Mouse (Mus musculus) urinary bladder, postnatal 25 days (tissue): Measurements from ENCODE around the gene Mex3b.

ENCODE experiments used
- DNase-seq: peaks from one replicate; pipeline ENCODE4 v3.0.0; 2022; ENCODE audit warnings: low spot score

The Mex3b gene

GRCm38 (mm10) chr7:82866486-82867270, 455 bp upstream of the Mex3b start:
- peak; percentile 71 for DNase-seq

DNA sequence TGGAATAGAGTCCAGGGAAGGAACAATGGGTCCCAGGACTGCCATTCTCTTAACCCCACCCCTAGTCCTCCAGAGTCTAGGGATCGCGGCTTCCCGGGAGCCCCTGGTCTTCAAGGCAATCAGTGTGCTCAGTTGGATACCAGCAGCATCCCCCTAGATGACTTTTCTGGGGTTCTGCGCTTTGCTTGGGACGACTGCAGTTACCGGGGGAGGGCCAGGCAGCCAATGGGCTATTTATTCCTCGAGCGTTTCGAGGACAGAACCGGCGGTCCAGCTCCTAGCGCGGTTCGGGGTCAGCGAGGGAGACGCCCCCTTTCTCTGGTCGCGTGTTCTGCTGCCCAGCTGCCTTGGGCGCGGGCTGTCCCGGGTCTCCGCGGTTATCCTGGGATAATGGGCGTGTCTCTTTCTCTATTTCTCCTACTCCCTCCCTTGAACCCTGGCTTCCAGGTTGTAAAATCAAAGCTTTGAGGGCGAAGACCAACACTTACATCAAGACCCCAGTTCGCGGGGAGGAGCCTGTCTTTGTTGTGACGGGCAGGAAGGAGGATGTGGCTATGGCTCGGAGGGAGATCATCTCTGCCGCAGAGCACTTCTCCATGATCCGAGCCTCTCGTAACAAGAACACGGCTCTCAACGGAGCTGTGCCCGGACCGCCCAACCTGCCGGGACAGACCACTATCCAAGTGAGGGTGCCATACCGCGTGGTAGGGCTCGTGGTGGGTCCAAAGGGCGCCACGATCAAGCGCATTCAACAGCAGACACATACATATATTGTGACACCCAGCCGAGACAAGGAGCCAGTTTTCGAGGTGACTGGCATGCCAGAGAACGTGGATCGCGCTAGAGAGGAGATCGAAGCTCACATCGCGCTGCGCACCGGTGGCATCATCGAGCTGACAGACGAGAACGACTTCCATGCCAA, 1.4 kb downstream of the Mex3b start:
- DNase-seq = peak; percentile 13

- peak; percentile 7 for DNase-seq
Observed at GRCm38 (mm10) chr7:82869231-82870147, 2.4 kb downstream of the Mex3b start.

- DNase-seq = no peak
Observed at GRCm38 (mm10) chr7:82870148-82870513, 3.0 kb downstream of the Mex3b start.

DNA sequence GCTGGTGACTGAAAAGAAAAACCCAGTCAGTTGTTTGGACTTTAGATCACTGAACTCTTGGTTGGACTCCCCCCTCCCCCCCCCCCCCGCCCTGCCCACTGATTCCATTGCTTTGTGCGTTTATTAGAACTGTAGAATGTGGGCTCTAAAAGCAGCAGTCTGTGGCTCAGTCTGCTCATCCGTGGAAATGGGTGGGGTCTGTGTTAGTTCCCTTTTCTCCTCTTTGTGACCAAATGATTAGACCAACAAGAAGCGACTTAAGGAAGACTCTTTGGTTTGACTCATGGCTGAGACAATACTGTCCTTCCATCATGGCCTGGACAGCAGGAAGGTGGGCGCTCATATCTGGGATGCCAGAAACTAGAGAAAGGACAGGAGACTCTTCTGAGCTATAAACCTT, 9.4 kb downstream of the Mex3b start:
- no peak for DNase-seq

DNA sequence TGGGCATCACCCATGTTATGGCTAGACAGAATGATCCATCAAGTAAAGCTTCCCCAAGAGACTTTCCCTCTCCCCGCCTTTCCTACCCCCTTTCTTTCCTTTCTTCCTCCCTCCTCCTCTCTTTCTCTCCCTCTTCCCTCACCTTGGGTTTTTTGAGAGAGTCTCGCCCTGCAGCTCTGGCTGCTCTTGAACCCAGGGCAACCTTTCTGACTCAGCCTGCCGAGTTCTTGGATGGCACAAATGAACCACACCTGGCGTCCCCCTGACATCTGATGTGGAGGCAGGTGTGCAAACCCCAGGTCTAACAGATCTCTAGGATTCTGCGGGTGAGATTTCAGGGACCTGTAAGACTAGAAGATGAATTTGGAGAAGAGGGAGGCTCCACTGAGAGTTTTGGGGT, 12.9 kb downstream of the Mex3b start:
- no peak for DNase-seq

- DNase-seq = no peak
Observed at GRCm38 (mm10) chr7:82880700-82881099, 13.6 kb downstream of the Mex3b start.

DNA sequence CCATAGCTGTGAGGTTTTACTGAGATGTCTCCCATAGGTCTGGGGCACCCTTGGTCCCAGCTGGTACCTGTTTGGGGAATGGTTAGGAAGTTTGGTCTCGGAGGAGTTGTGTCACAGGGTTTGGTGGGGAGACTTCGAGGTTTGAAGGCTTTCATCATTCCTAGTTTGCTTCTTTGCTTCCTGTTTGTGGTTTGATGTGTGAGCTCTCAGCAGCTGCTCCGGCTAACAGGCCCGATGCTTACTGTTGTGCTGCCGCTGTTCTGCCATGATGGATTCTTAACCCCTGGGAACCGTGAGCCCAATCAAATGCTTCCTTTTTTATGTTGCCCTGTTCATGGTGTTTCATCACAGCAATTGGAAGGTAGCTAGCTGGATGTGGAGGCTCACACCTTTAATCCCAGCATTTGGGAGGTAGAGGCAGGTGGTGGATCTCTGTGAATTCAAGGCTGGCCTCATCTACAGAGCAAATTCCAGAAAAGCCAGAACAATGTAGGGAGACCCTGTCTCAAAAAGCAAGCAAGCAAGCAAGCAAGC, 23.3 kb downstream of the Mex3b start:
- DNase-seq = no peak

DNA sequence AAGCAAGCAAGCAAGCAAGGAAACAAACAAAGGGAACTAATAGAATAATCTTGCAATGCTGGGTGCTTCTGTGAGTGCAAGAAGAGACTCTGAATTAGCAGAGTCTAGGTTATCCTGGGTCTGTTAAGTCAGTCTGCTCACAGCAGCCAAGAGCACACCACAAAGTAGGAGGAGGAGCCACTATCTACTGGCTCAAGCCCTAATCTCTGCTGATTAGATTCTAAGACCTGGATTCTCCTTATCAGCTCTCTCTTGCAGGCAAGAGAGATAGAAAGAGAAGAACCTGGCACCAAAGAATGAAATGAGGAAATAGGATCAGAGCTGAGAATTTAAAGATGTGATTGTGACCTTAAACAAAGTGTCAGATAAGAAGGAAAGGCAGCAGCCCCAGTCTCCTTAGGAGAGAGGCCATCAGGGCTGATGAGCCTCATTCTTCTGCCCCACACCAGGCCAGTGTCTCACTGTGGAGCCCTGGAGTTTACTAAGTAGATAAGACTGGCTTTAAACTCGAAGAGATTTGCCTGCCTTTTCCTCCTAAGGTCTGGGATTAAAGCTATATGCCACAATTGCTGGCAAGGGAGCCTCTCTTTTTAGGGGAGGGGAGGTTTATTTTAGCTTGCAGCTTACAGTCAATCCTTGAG, 23.9 kb downstream of the Mex3b start:
- DNase-seq = no peak

GRCm38 (mm10) chr7:82894366-82894765, 27.2 kb downstream of the Mex3b start:
- no peak for DNase-seq

- no peak for DNase-seq
Observed at GRCm38 (mm10) chr7:82895606-82896005, 28.5 kb downstream of the Mex3b start.

GRCm38 (mm10) chr7:82896750-82897149, 29.6 kb downstream of the Mex3b start:
- DNase-seq = no peak

- DNase-seq = no peak
Observed at GRCm38 (mm10) chr7:82899459-82900297, 32.5 kb downstream of the Mex3b start.

- no peak for DNase-seq
Observed at GRCm38 (mm10) chr7:82903006-82903405, 35.9 kb downstream of the Mex3b start.

DNA sequence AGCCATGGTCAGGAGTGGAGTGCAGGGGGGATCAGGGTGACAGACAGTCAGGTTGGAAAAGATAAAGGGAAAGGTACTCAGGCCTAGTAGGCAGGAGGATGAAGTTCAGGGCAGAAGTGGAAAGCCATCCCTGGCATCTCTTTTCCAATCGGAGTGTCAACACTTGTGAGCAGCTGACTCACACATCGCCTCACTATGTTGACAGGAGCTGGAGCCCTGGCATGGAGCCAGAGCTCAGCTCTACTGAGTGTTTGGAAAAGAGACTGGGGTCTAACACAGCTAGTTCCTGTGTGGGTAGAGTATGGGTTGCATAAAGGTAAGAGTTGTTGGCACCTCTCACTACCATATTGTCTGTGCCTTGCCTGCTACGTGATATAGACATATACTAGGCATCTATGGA, 38.4 kb downstream of the Mex3b start:
- no peak for DNase-seq

GRCm38 (mm10) chr7:82907081-82907480, 39.9 kb downstream of the Mex3b start:
- DNase-seq = no peak

DNA sequence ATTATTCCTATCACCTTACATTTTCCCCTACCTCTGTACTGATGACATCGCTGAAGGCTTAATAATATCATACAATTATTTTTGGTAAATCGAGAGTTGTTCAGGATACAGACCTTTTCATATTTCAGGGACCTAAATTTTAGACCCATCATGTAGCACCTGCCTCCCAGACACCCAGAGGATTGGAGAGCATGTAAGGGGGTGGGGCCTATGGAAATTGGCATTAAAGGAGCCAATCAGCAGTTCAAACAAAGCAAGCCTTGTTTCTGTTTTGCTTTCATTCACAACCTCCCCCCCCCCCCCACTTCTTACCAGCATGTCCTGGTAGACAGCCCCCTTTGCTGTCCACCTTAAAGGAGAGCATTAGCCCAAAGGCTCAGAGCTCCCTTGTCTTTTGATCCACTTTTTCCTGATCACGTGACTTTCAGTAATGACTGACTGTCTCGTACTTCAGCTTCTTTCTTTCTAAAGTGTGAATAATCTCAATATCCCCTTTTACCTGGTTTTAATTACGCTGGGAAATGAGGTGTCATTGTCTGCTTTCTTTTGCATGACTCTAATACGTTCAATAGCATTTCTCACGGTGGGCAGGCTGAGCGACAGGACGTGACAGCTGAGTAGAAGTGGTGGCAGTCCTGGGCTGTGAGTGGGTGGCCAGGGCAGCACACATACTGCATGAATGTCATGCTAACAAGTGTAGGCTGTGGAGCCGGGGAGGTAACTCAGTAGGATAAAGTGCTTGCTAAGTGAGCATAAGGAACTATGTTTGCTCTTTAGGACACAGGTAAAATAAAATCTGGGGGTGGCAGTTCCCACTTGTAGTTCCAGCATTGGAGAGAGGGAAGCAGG, 43.6 kb downstream of the Mex3b start:
- DNase-seq = no peak

DNA sequence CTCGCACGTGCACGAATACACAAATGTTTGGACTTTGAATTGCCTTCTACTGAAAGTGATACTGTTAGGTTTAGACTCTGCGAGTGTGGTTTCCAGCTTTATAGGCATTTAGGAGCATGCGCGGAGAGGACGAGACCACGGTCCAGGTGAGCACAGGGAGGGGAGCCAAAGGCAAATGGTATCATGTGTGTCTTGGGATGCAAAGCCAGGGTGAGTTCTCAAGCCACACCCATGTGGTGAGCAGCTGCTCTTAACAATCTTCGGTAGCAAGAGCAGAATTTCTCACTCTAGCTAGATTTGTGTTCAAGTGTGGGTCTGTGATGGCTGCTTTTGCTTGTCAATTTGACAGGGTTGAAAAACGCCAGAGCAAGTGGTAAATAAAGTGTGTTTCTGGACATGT, 44.4 kb downstream of the Mex3b start:
- no peak for DNase-seq

GRCm38 (mm10) chr7:82914297-82914696, 47.2 kb downstream of the Mex3b start:
- DNase-seq = no peak
